Mouse (Mus musculus) retina, postnatal 1 day (tissue): ENCODE measurements around the gene Slc25a14.

Experiments used
- DNase-seq: peaks from one replicate; pipeline ENCODE4 v3.0.0-alpha.2; 2012

Slc25a14 gene

DNA sequence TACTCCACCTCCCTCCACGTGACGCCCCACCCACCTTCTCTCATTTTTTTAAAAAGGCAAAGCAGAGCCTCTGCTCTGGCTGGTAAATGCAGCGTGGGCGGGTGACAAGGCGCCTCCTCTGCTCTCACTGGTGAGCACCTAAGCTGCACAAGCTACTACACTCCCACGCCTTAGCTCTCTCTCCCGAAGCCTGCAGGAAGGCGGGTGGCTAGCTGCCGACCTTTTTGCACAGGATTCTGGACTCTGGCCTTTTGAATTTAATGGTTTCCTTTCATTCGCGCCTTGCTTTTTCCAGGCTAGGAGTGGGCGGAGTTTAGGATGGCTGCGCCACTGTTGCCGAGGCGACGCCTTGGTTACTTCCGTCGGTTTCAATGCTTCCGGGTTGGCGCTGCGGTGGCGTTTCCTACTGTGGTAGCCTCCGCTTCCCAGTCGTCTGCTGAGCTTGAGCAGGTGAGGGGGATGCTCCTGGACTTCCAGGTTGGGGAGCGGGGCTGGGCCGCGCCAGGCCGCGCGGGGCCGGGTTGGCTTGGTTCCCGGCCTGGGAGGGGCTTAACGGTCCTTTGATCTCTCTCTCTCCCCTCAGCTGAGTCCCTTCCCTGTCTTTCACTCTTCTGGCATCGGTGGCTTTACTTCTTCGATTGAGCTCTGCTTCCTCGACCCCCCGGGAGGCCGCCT, at the start of gene Slc25a14:
Slc25a14 (plus strand) TSS at position 35 of the 675 bp plus-strand sequence.
- peak; percentile 90 for DNase-seq

DNA sequence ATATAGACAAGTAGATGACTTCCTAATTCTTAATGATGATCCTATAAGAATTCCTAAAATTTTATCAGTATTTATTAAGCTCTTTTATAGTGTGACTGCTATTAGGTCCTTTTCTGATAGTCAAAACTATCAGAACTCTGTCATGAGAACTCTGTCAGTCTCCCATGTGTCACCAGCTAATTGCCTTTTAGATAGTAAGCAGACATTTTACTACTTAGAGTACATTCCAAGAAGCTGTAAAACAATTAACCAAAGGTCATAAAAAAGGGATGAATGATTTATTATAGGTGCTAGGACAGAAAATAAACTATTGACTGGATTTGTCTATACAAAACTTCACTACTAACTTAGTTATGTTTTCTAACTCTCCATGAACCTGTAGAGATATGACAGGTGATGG, 39.9 kb upstream of the Slc25a14 start:
- DNase-seq: no peak

DNA sequence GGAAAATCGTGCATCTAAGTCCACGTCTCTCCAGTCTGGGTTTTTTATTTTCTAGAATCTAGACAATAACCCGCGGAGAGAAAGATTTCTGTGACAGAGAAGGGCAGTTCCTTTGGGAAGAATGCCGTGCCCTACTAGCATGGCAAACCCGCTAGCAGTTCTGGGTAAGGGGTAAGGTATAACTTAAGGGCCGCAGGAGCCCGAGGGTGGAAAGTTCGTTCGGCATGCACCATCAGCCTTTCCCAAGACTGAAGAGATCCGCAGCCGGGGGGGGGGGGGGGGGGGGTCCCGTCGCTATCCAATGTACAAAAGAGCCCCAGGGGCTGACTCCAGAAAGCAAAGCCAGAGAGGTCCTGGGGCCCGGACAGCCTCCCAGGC, 29.5 kb upstream of the Slc25a14 start:
- DNase-seq: no peak

DNA sequence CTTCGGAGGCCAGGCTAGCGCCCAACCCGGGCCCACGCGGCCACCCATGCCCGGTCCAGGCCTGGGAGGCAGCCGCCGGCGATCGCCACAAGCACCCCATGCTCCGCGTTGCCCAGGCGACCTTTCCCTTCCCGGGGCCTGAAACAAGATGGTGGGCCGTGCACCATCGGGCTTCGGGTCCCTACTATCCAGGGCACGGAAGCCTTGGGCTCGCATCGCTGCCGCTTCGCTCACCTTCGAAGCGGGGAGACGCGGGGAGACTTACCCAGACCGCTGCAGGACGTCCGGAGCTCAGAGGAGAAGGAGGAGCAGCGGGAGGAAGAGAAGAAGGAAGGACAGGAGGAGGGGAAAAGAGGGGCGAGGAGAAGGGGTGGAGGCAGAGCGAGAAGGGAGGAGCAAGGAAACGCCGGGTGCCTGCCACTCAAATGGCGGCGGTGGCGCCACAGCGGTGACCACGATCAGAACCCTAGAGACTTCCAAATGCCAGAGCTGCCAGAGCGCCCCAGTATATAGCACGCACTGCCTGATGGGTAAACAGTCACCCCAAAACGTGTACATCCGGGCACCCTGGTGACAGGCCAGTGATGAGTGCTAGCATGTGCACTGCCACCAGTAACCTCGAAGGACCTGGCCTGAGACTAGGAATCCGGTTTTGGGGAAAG, 29.0 kb upstream of the Slc25a14 start, which contains the start of gene Zfp280c:
Zfp280c (minus strand) TSS at position 406 of the 662 bp plus-strand sequence.
- DNase-seq: peak; percentile 82

DNA sequence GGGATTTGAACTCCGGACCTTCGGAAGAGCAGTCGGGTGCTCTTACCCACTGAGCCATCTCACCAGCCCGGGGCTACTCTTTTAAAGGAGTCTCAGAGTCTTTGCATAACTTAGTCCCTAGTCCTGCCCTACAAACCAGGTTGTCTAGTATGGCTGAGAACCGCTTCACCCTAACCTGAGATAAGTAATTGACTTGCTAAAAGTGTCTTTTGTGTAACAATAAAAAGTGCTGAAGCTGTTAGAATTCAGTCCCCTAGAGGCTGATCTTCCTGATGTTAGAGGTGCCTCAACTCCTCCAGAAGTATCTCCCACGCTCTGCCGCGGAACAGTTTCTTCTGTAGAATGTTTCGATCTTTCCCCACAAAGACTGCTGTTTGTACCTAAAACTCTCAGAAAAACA, 27.2 kb upstream of the Slc25a14 start:
- DNase-seq: no peak

DNA sequence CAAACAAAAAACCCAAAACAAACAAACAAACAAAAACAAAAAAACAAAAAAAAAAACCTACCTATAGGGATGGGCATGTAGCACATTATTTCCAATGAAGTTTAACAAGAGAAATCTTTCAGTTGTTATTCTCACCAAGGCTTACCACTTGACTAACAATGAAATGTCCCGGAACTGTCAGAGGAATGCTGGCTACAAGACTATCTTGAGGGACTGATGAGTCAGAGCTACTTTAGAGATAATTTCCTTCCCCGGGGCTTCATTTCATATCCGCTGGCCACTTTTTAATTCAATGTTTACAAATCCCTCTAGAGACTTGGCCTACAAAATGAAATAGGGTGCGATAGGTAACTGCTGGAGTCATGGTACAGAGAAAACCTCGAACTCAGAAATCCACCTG, 26.3 kb upstream of the Slc25a14 start:
- DNase-seq: no peak

DNA sequence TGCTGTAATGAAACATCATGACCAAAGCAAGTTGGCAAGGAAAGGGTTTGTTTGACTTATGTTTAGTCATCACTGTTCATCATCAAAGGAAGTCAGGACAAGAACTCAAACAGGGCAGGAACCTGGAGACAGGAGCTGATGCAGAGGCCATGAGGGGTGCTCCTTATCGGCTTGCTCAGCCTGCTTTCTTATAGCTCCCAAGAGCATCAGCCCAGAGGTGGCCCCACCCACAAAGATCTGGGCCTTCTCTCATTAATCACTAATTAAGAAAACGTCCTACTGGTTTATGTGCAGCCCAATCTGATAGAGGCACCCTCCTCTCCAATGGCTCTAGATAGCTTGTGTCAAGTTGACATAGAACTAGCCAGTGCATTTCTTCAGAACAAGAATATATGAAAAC, 18.3 kb upstream of the Slc25a14 start:
- DNase-seq: no peak

DNA sequence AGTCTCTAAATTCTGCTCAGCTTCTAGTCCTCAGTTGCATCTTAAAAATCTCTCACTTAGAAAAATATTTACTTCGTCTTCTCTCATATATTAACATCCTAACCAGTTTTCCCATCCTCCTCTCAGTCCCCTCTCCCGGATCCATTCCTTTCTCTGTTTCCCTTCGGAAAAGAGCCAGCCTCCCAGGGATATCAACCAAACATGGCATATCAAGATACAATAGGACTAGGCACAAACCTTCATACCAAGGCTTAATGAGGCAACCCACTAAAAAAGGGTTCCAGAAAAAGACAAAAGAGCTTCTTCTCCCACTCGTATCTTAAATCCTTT, 199 bp upstream of the Slc25a14 start:
- no peak for DNase-seq

DNA sequence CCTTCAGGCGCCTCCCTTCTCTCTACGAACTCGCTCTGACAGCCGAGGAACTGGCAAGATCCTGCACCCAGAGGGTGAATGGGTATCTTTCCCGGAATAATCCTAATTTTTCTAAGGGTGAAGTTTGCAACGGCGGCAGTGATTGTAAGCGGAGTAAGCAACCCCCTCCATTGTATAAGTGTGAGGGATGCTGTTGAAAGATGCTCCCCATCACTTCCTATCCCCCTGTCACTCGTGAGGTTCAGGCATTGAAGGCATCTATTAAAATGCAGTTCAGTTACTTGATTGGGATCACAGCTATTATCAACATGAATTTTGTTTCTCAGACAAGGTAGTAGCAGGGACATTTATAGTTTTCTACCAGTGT, 824 bp downstream of the Slc25a14 start:
- DNase-seq: no peak

DNA sequence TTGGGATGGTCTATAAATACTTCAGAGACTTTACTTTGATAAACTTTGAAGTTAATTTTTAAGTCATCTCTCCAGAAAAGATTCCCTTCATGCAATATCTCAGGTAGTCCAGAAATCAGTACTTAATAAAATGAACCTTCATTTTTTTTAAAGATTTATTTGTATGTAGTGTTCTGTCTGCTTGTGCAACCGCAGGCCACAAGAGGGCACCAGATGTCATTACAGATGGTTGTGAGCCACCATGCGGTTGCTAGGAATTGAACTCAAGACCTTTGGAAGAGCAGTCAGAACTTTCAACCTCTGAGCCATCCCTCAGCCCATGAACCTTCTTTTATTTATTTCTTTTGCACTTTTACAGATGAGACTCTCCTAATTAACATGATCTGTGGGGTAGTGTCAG, 13.8 kb downstream of the Slc25a14 start:
- DNase-seq: peak; percentile 0

DNA sequence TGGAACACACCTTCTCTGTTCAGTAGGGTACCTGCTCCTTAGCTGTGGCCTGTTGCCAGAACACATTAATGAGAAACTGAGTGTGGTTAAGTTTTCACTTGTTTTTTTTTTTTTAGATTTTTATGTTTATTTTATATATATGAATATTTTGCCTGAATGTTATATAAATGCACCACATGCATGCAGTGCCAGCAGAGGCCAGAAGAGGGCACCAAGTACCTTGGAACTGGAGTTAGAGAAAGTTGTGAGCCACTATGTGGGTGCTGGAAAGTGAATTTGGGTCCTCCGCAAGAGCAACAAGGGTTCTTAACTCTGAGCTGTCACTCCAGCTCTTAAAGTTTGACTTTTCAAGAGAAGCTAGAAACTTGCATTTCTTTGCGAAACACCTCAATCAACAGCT, 20.9 kb downstream of the Slc25a14 start:
- DNase-seq: peak; percentile 8

DNA sequence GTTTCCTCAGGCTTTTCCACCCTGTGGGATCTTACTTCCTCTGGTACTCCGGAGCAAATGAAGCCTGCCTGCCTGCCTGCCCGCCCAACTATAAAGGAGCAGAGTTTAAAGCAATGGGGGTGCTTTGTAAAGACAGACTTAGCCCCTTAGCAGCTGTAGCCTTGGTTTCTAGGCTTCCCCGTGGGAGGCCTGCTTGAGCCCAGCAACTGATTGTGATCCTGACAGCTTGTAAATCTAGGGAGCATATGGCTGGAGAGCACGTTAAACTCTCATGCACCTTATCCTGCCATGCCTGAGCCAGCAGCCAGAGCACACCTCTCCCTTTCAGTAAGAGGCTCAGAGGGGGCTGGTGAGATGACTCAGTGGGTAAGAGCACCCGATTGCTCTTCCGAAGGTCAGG, 43.6 kb downstream of the Slc25a14 start:
- peak; percentile 62 for DNase-seq

DNA sequence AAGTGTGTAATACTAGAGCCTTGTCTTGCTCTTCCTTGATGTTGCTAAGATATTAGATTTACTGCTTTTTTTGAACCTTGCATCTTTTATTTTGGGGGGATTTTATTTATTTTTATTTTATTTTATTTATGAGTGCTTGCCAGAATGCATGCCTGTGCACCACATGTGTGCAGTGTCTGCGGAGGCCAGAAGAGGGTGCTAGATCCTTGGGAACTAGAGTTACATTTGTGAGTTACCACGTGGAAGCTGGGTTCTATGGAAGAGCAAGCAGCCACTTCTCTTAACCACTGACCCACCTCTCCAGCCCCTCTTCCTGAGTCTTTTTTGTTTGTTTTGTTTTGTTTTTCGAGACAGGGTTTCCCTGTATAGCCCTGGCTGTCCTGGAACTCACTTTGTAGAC, 46.4 kb downstream of the Slc25a14 start:
- DNase-seq: no peak

DNA sequence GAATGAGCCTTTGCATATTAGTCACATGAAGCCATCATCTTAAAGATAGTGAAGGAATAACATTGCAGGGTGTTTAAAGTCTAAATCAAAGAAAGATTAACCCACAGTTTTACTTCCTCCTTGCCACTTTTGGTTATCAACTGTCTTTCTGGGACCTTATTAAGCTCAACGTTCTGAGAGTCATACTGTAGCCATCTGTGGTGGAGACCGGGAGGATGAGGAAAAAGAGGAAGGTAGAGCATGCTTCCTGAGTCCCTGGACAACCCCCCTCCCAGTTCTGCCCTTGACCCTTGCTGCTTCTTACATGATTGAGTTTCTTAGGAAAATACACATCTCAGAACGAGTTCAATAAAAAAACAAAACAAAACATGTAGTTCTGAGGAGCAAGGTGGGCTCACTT, 48.5 kb downstream of the Slc25a14 start:
- no peak for DNase-seq

DNA sequence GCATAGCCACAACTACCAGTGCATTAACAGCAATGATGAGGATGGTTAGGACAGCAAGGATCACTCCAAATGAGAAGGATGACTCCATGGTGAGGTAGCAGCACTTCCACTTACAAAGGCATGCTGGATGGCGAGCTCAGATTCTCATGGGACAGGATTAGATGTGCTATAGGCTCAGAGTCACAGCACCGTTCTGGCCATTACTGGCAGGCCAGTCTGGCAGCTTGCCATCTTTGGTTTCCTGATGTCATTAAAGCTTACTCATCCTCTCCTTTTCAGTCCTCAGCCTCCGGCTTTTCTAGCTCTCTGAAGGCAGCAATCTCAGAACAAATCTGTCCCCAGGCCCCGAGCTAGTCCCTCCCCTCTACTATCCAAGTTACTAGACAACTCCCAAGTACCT, 51.0 kb downstream of the Slc25a14 start, which contains the start of gene Gpr119:
Gpr119 (minus strand) TSS at position 308 of the 400 bp plus-strand sequence.
- peak; percentile 15 for DNase-seq

DNA sequence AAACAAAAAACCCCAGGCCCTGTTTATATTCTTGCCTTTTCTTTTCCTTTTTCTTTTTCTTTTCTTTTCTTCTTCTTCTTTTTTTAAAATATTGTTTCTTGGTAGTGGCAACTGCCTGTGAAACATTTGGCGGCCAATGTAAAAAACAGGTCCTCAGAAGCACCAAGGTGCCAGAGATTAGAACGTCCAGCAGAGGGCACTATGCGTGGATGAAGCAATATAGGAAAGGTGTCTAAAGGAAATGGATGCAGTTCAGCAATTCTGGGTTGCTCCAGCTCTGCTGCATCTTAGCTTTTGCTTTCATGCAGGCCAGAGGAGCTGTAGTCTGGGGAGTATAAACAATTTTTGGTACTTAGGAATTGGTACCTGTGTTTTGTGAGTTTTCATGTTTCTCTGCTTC, 60.2 kb downstream of the Slc25a14 start:
- DNase-seq: peak; percentile 63

DNA sequence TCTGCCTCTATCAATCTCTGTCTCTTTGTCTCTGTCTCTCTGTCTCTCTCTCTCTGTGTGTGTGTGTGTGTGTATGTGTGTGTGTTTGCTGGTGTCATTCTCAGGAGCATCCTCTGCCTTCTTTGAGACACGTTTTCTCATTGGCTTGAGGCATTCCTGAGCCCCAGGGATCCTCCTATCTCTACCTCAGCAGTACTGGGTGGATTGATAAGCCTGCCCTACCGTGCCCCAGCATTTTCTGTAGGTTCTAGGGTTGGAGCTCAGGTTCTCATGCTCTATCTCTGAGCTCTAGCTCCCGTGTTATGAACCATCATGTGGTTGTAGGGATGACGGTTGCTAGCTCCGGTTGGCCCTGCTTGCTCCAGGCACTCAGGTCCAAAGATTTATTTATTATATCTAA, 60.6 kb downstream of the Slc25a14 start:
- no peak for DNase-seq

DNA sequence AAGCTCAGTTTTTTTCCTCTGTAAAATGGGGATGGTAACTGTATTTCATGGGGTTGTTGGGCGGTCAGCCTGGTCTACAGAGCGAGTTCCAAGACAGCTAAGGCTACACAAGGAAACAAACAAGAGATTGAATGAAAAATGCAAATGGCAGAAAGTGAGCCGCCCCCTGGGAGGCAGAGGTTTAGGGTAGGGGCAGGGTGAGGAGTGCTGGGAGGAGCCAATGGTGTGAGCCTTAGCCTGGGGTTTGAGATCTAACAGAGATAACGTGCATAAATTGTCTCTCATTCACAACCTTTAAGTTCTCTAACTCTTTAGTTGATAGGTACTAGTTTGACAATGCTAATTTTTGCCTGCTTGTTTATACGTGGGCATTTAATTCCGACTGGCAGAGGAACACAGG, 71.2 kb downstream of the Slc25a14 start:
- no peak for DNase-seq

DNA sequence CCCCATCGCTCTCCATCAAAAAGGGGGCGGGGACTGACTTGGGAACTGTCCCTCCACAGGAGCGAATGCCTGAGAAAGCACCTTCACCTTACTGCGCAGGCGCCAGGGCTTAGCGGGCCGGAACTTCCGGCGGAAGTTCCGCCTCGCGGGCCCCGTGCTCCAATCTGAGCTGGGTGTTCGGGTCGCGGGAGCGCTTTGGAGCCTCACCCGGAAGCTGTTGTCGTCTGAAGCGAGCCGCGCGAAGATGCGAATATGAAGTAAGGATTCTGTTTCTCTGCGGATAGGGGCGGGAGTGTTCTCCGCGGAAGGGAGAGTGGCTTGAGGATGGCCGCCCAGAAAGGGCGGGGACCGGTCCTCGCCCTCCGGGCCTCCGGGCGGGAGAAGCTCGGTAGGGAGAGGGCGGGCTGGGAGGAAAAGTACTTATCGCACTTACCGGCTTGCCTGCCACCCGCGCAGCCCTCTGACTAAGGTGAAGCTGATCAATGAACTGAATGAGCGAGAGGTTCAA, 71.7 kb downstream of the Slc25a14 start, which contains the start of gene Rbmx2:
Rbmx2 (plus strand) TSS at position 141 of the 508 bp plus-strand sequence.
- DNase-seq: peak; percentile 95

DNA sequence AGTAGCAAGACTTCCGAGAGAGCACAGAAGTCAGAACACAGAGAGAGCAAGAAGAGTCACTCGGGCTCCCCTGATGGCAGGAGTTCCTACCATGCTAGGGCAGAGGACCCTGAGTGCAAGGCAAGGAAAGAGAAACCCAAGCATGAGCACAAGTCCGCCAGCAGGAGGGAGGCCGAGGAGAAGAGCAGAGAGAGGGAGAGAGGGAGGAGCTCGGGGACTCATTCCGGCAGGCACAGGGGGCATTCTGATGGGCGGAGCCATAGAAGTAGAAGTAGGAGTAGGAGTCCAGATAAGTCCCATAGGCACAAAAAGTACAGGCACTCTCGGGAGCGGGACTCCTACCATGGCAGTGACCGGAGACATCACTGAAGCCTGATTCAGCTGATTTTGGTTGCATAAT, 86.5 kb downstream of the Slc25a14 start:
- no peak for DNase-seq
